Mouse (Mus musculus): ENCODE measurements at regions not wholly inside any gene's neighbourhood (a gene's known extent, or its start where the extent isn't known, plus 50 kb on each side); places are given as distances from the start of the nearest gene placed in this dataset.

GRCm38 (mm10) chr10:39216142-39216904, 52.7 kb upstream of the Ccn6 start:
- DNase-seq, result no peak

- no peak for DNase-seq
These were observed 51.0 kb upstream of the Ccn6 start for GRCm38 (mm10) chr10:39214563-39214962.

Data from kidney, adult 18-20 months (tissue).